Mouse (Mus musculus): ENCODE data around the gene Abcc1. TPM values are rescaled to one million over a fixed set of nuclear protein-coding genes. Genes with fewer than 3 reads are reported as not detected.

Abcc1 gene
- polyA plus RNA-seq, 1 experiment = 3.7 TPM

GRCm38 (mm10) chr16:14472171-14472570, 110.8 kb downstream of the Abcc1 start:
- Histone ChIP-seq H3K4me3 (ENCODE audit: low read depth, low read length) (no peak overlapping the region), H3K27me3 (ENCODE audit: control insufficient read depth, insufficient read depth, low read length) (no peaks in the 10 kb centered on the region), H3K27ac (ENCODE audit: insufficient read depth, low read depth, low read length) (no peak overlapping the region), H3K4me1 (ENCODE audit: control insufficient read depth, insufficient read depth, insufficient read length, low read length) (no peaks in the 10 kb centered on the region), H3K36me3 (ENCODE audit: control insufficient read depth, insufficient read depth, low read length) (peaks cover 8% of the 10 kb centered on the region)
- TF ChIP-seq CTCF (IDR thresholded peaks at IDR 0.05; ENCODE audit: extremely low read depth, insufficient read length, insufficient replicate concordance, low read depth, low read length) = no peak
- TF ChIP-seq POLR2A (IDR thresholded peaks at IDR 0.05; ENCODE audit: low read depth, low read length) = no peak
- WGBS = 93% methylated on average over 5 of the region's 5 CpGs

GRCm38 (mm10) chr16:14473686-14474085, 112.3 kb downstream of the Abcc1 start:
- H3K4me3 ChIP-seq (ENCODE audit: low read depth, low read length) = no peak overlapping the region
- H3K36me3 ChIP-seq (ENCODE audit: control insufficient read depth, insufficient read depth, low read length) = peaks cover 3% of the 10 kb centered on the region
- WGBS = 91% methylated on average over 7 of the region's 7 CpGs
- H3K27me3 ChIP-seq (ENCODE audit: control insufficient read depth, insufficient read depth, low read length) = no peaks in the 10 kb centered on the region
- H3K4me1 ChIP-seq (ENCODE audit: control insufficient read depth, insufficient read depth, insufficient read length, low read length) = no peaks in the 10 kb centered on the region
- no peak overlapping the region for H3K27ac ChIP-seq (ENCODE audit: insufficient read depth, low read depth, low read length)
- no peak for TF ChIP-seq CTCF (IDR thresholded peaks at IDR 0.05; ENCODE audit: extremely low read depth, insufficient read length, insufficient replicate concordance, low read depth, low read length)
- no peak for TF ChIP-seq POLR2A (IDR thresholded peaks at IDR 0.05; ENCODE audit: low read depth, low read length)

- 56% methylated on average over 2 of the region's 2 CpGs for WGBS
- no peak overlapping the region for H3K4me3 ChIP-seq (ENCODE audit: low read depth, low read length)
Observed at GRCm38 (mm10) chr16:14475001-14475400, 113.6 kb downstream of the Abcc1 start.

GRCm38 (mm10) chr16:14476056-14476455, 114.7 kb downstream of the Abcc1 start:
- Histone ChIP-seq H3K36me3 (ENCODE audit: control insufficient read depth, insufficient read depth, low read length) (peaks cover 3% of the 10 kb centered on the region), H3K4me3 (ENCODE audit: low read depth, low read length) (no peak overlapping the region), H3K27me3 (ENCODE audit: control insufficient read depth, insufficient read depth, low read length) (no peaks in the 10 kb centered on the region), H3K4me1 (ENCODE audit: control insufficient read depth, insufficient read depth, insufficient read length, low read length) (no peaks in the 10 kb centered on the region), H3K27ac (ENCODE audit: insufficient read depth, low read depth, low read length) (no peak overlapping the region)
- no peak for TF ChIP-seq POLR2A (IDR thresholded peaks at IDR 0.05; ENCODE audit: low read depth, low read length)
- no peak for TF ChIP-seq CTCF (IDR thresholded peaks at IDR 0.05; ENCODE audit: extremely low read depth, insufficient read length, insufficient replicate concordance, low read depth, low read length)
- WGBS = 81% methylated on average over 8 of the region's 8 CpGs

More at GRCm38 (mm10) chr16:14475001-14475400, 113.6 kb downstream of the Abcc1 start:
- H3K27ac ChIP-seq (ENCODE audit: insufficient read depth, low read depth, low read length) = no peak overlapping the region
- TF ChIP-seq POLR2A (IDR thresholded peaks at IDR 0.05; ENCODE audit: low read depth, low read length) (no peak), CTCF (IDR thresholded peaks at IDR 0.05; ENCODE audit: extremely low read depth, insufficient read length, insufficient replicate concordance, low read depth, low read length) (no peak)
- H3K4me1 ChIP-seq (ENCODE audit: control insufficient read depth, insufficient read depth, insufficient read length, low read length) = no peaks in the 10 kb centered on the region
- no peaks in the 10 kb centered on the region for H3K27me3 ChIP-seq (ENCODE audit: control insufficient read depth, insufficient read depth, low read length)
- H3K36me3 ChIP-seq (ENCODE audit: control insufficient read depth, insufficient read depth, low read length) = peaks cover 3% of the 10 kb centered on the region

GRCm38 (mm10) chr16:14476701-14477400, 115.5 kb downstream of the Abcc1 start:
- no peak for TF ChIP-seq POLR2A (IDR thresholded peaks at IDR 0.05; ENCODE audit: low read depth, low read length)
- TF ChIP-seq CTCF (IDR thresholded peaks at IDR 0.05; ENCODE audit: extremely low read depth, insufficient read length, insufficient replicate concordance, low read depth, low read length) = no peak
- Histone ChIP-seq H3K27ac (ENCODE audit: insufficient read depth, low read depth, low read length) (no peak overlapping the region), H3K36me3 (ENCODE audit: control insufficient read depth, insufficient read depth, low read length) (peaks cover 3% of the 10 kb centered on the region), H3K4me3 (ENCODE audit: low read depth, low read length) (no peak overlapping the region), H3K27me3 (ENCODE audit: control insufficient read depth, insufficient read depth, low read length) (no peaks in the 10 kb centered on the region), H3K4me1 (ENCODE audit: control insufficient read depth, insufficient read depth, insufficient read length, low read length) (no peaks in the 10 kb centered on the region)
- 89% methylated on average over 9 of the region's 9 CpGs for WGBS

- TF ChIP-seq CTCF (IDR thresholded peaks at IDR 0.05; ENCODE audit: extremely low read depth, insufficient read length, insufficient replicate concordance, low read depth, low read length) (no peak), POLR2A (IDR thresholded peaks at IDR 0.05; ENCODE audit: low read depth, low read length) (no peak)
- Histone ChIP-seq H3K4me1 (ENCODE audit: control insufficient read depth, insufficient read depth, insufficient read length, low read length) (no peaks in the 10 kb centered on the region), H3K36me3 (ENCODE audit: control insufficient read depth, insufficient read depth, low read length) (peaks cover 3% of the 10 kb centered on the region), H3K27me3 (ENCODE audit: control insufficient read depth, insufficient read depth, low read length) (no peaks in the 10 kb centered on the region), H3K4me3 (ENCODE audit: low read depth, low read length) (no peak overlapping the region), H3K27ac (ENCODE audit: insufficient read depth, low read depth, low read length) (no peak overlapping the region)
- 67% methylated on average over 10 of the region's 10 CpGs for WGBS
Observed at GRCm38 (mm10) chr16:14477510-14478300, 116.3 kb downstream of the Abcc1 start.

GRCm38 (mm10) chr16:14479641-14480040, 118.3 kb downstream of the Abcc1 start:
- Histone ChIP-seq H3K36me3 (ENCODE audit: control insufficient read depth, insufficient read depth, low read length) (no peaks in the 10 kb centered on the region), H3K27ac (ENCODE audit: insufficient read depth, low read depth, low read length) (no peak overlapping the region), H3K4me1 (ENCODE audit: control insufficient read depth, insufficient read depth, insufficient read length, low read length) (no peaks in the 10 kb centered on the region), H3K27me3 (ENCODE audit: control insufficient read depth, insufficient read depth, low read length) (no peaks in the 10 kb centered on the region), H3K4me3 (ENCODE audit: low read depth, low read length) (no peak overlapping the region)
- 91% methylated on average over 2 of the region's 2 CpGs for WGBS
- no peak for TF ChIP-seq CTCF (IDR thresholded peaks at IDR 0.05; ENCODE audit: extremely low read depth, insufficient read length, insufficient replicate concordance, low read depth, low read length)
- TF ChIP-seq POLR2A (IDR thresholded peaks at IDR 0.05; ENCODE audit: low read depth, low read length) = no peak

All from small intestine, adult 2 months (tissue).